Mouse (Mus musculus): ENCODE results near the gene Doc2b.

Gene Doc2b

GRCm38 (mm10) chr11:75794602-75795320 lies 1.1 kb downstream of the Doc2b start:
- in situ Hi-C loops (cut with MboI; ENCODE audit: unreplicated experiment in 2 of 2): no loop called here

GRCm38 (mm10) chr11:75793351-75793750 lies 2.5 kb downstream of the Doc2b start:
- in situ Hi-C loops (cut with MboI; ENCODE audit: unreplicated experiment in 2 of 2): no loop called here

GRCm38 (mm10) chr11:75792535-75792934 lies 3.3 kb downstream of the Doc2b start:
- in situ Hi-C loops (cut with MboI; ENCODE audit: unreplicated experiment in 2 of 2): no loop called here

- in situ Hi-C loops (cut with MboI; ENCODE audit: unreplicated experiment in 2 of 2): no loop called here
Measured at GRCm38 (mm10) chr11:75785897-75786296, 10.0 kb downstream of the Doc2b start.

- in situ Hi-C loops (cut with MboI; ENCODE audit: unreplicated experiment in 2 of 2): loop anchor here in 1 of 2 experiments (5.0 kb wide), 1 partner anchor 124 kb away; no protein-coding TSS in a partner anchor
Measured at GRCm38 (mm10) chr11:75783799-75784198, 12.1 kb downstream of the Doc2b start.

- in situ Hi-C loops (cut with MboI; ENCODE audit: unreplicated experiment in 2 of 2): loop anchor here in 1 of 2 experiments (5.0 kb wide), 1 partner anchor 125 kb away; no protein-coding TSS in a partner anchor
Measured at GRCm38 (mm10) chr11:75781919-75782318, 13.9 kb downstream of the Doc2b start.

GRCm38 (mm10) chr11:75775919-75776318 lies 19.9 kb downstream of the Doc2b start:
- in situ Hi-C loops (cut with MboI; ENCODE audit: unreplicated experiment in 2 of 2): loop anchor here (5.0 to 10.0 kb wide), 2 partner anchors 126 to 629 kb away; partner anchors contain the start of gene Timm22 (in 1 of the 2)

GRCm38 (mm10) chr11:75772562-75772961 lies 23.3 kb downstream of the Doc2b start:
- in situ Hi-C loops (cut with MboI; ENCODE audit: unreplicated experiment in 2 of 2): loop anchor here (5.0 to 10.0 kb wide), 3 partner anchors 400 to 632 kb away; partner anchors contain the start of gene Timm22 (in 1 of the 2)

GRCm38 (mm10) chr11:75769206-75769605 lies 26.6 kb downstream of the Doc2b start:
- in situ Hi-C loops (cut with MboI; ENCODE audit: unreplicated experiment in 2 of 2): loop anchor here (5.0 to 10.0 kb wide), 3 partner anchors 54 to 403 kb away; no protein-coding TSS in a partner anchor

- in situ Hi-C loops (cut with MboI; ENCODE audit: unreplicated experiment in 2 of 2): loop anchor here (5.0 to 10.0 kb wide), 3 partner anchors 54 to 404 kb away; no protein-coding TSS in a partner anchor
Measured at GRCm38 (mm10) chr11:75768091-75768989, 27.5 kb downstream of the Doc2b start.

GRCm38 (mm10) chr11:75767014-75767413 lies 28.8 kb downstream of the Doc2b start:
- in situ Hi-C loops (cut with MboI; ENCODE audit: unreplicated experiment in 2 of 2): loop anchor here (5.0 to 10.0 kb wide), 3 partner anchors 52 to 405 kb away; no protein-coding TSS in a partner anchor

- in situ Hi-C loops (cut with MboI; ENCODE audit: unreplicated experiment in 2 of 2): loop anchor here (5.0 to 10.0 kb wide), 3 partner anchors 50 to 407 kb away; no protein-coding TSS in a partner anchor
Measured at GRCm38 (mm10) chr11:75765161-75765560, 30.7 kb downstream of the Doc2b start.

- in situ Hi-C loops (cut with MboI; ENCODE audit: unreplicated experiment in 2 of 2): loop anchor here (5.0 to 10.0 kb wide), 3 partner anchors 50 to 408 kb away; no protein-coding TSS in a partner anchor
Measured at GRCm38 (mm10) chr11:75764521-75765023, 31.3 kb downstream of the Doc2b start.

- in situ Hi-C loops (cut with MboI; ENCODE audit: unreplicated experiment in 2 of 2): loop anchor here (10.0 kb wide), 1 partner anchor 48 kb away; no protein-coding TSS in a partner anchor
Measured at GRCm38 (mm10) chr11:75762708-75763107, 33.1 kb downstream of the Doc2b start.

GRCm38 (mm10) chr11:75760785-75761184 lies 35.1 kb downstream of the Doc2b start:
- in situ Hi-C loops (cut with MboI; ENCODE audit: unreplicated experiment in 2 of 2): loop anchor here (10.0 kb wide), 1 partner anchor 46 kb away; no protein-coding TSS in a partner anchor

- in situ Hi-C loops (cut with MboI; ENCODE audit: unreplicated experiment in 2 of 2): no loop called here
Measured at GRCm38 (mm10) chr11:75758553-75758952, 37.3 kb downstream of the Doc2b start.

GRCm38 (mm10) chr11:75756687-75757086 lies 39.2 kb downstream of the Doc2b start:
- in situ Hi-C loops (cut with MboI; ENCODE audit: unreplicated experiment in 2 of 2): no loop called here

GRCm38 (mm10) chr11:75751082-75751481 lies 44.8 kb downstream of the Doc2b start:
- in situ Hi-C loops (cut with MboI; ENCODE audit: unreplicated experiment in 2 of 2): no loop called here

GRCm38 (mm10) chr11:75750537-75750936 lies 45.3 kb downstream of the Doc2b start:
- in situ Hi-C loops (cut with MboI; ENCODE audit: unreplicated experiment in 2 of 2): no loop called here

- in situ Hi-C loops (cut with MboI; ENCODE audit: unreplicated experiment in 2 of 2): no loop called here
Measured at GRCm38 (mm10) chr11:75744761-75745160, 51.1 kb downstream of the Doc2b start.
